Mouse (Mus musculus): ENCODE measurements around the gene Bdh1. TPM values are rescaled to one million over a fixed set of nuclear protein-coding genes. Genes with fewer than 3 reads are reported as not detected.
A peak's percentile ranks its signal among the peaks of the same experiment; 100 is the strongest.

Gene Bdh1
- polyA plus RNA-seq, 1 experiment from 2014 or later, result 3.1 TPM

- DNase-seq (no peak), ATAC-seq (ENCODE audit: insufficient read depth) (no peak)
- Histone ChIP-seq H3K36me3 (ENCODE audit: insufficient read depth) (no peaks in the 10 kb centered on the region), H3K4me1 (ENCODE audit: insufficient read depth) (no peaks in the 10 kb centered on the region), H3K4me2 (no peak overlapping the region), H3K27ac (ENCODE audit: low read depth) (no peak overlapping the region), H3K4me3 (ENCODE audit: low read depth, low read length) (no peak overlapping the region), H3K9me3 (ENCODE audit: low read depth, low read length) (no peaks in the 10 kb centered on the region; the same call in 1 of the 2 replicates), H3K27me3 (ENCODE audit: insufficient read depth, low read length) (no peaks in the 10 kb centered on the region), H3K9ac (no peak overlapping the region)
- TF ChIP-seq CTCF (IDR thresholded peaks at IDR 0.05; ENCODE audit: low read depth), result no peak
- WGBS, result 60% methylated on average over 9 of the region's 9 CpGs
Observed at GRCm38 (mm10) chr16:31475123-31475968, 53.3 kb downstream of the Bdh1 start.

- Histone ChIP-seq H3K4me3 (ENCODE audit: low read depth, low read length) (no peak overlapping the region), H3K4me1 (ENCODE audit: insufficient read depth) (no peaks in the 10 kb centered on the region)
- no peak for ATAC-seq (ENCODE audit: insufficient read depth)
Observed at GRCm38 (mm10) chr16:31476872-31477603, 55.0 kb downstream of the Bdh1 start.

GRCm38 (mm10) chr16:31485336-31485735 is 63.3 kb downstream of the Bdh1 start:
- DNase-seq (no peak), ATAC-seq (ENCODE audit: insufficient read depth) (no peak)
- no peak overlapping the region for H3K9ac ChIP-seq
- no peak overlapping the region for H3K4me2 ChIP-seq
- no peak overlapping the region for H3K4me3 ChIP-seq (ENCODE audit: low read depth, low read length)
- H3K9me3 ChIP-seq (ENCODE audit: low read depth, low read length), result no peaks in the 10 kb centered on the region
- no peaks in the 10 kb centered on the region for H3K27me3 ChIP-seq (ENCODE audit: insufficient read depth, low read length)
- no peaks in the 10 kb centered on the region for H3K4me1 ChIP-seq (ENCODE audit: insufficient read depth)
- TF ChIP-seq CTCF (IDR thresholded peaks at IDR 0.05; ENCODE audit: low read depth), result no peak
- WGBS, result 78% methylated on average over 5 of the region's 5 CpGs
- no peaks in the 10 kb centered on the region for H3K36me3 ChIP-seq (ENCODE audit: insufficient read depth)
- H3K27ac ChIP-seq (ENCODE audit: low read depth), result no peak overlapping the region

More at GRCm38 (mm10) chr16:31476872-31477603, 55.0 kb downstream of the Bdh1 start:
- no peaks in the 10 kb centered on the region for H3K36me3 ChIP-seq (ENCODE audit: insufficient read depth)
- TF ChIP-seq CTCF (IDR thresholded peaks at IDR 0.05; ENCODE audit: low read depth), result no peak
- H3K27ac ChIP-seq (ENCODE audit: low read depth), result no peak overlapping the region
- no peaks in the 10 kb centered on the region; the same call in 1 of the 2 replicates for H3K9me3 ChIP-seq (ENCODE audit: low read depth, low read length)
- peak; percentile 24 for DNase-seq
- H3K4me2 ChIP-seq, result no peak overlapping the region
- H3K9ac ChIP-seq, result no peak overlapping the region
- 24% methylated on average over 7 of the region's 7 CpGs for WGBS
- no peaks in the 10 kb centered on the region for H3K27me3 ChIP-seq (ENCODE audit: insufficient read depth, low read length)

GRCm38 (mm10) chr16:31487266-31487665 is 65.2 kb downstream of the Bdh1 start:
- DNase-seq, result no peak
- no peak overlapping the region for H3K9ac ChIP-seq
- no peak for TF ChIP-seq CTCF (IDR thresholded peaks at IDR 0.05; ENCODE audit: low read depth)
- no peak overlapping the region for H3K4me3 ChIP-seq (ENCODE audit: low read depth, low read length)
- H3K27me3 ChIP-seq (ENCODE audit: insufficient read depth, low read length), result no peaks in the 10 kb centered on the region
- H3K4me1 ChIP-seq (ENCODE audit: insufficient read depth), result no peaks in the 10 kb centered on the region
- H3K9me3 ChIP-seq (ENCODE audit: low read depth, low read length), result no peaks in the 10 kb centered on the region
- no peaks in the 10 kb centered on the region for H3K36me3 ChIP-seq (ENCODE audit: insufficient read depth)
- WGBS, result 73% methylated on average over 3 of the region's 3 CpGs
- no peak overlapping the region for H3K4me2 ChIP-seq
- no peak for ATAC-seq (ENCODE audit: insufficient read depth)
- no peak overlapping the region for H3K27ac ChIP-seq (ENCODE audit: low read depth)

GRCm38 (mm10) chr16:31489096-31489495 is 67.0 kb downstream of the Bdh1 start:
- no peak for DNase-seq
- 37% methylated on average over 3 of the region's 3 CpGs for WGBS
- Histone ChIP-seq H3K9me3 (ENCODE audit: low read depth, low read length) (no peaks in the 10 kb centered on the region), H3K27me3 (ENCODE audit: insufficient read depth, low read length) (no peaks in the 10 kb centered on the region), H3K9ac (no peak overlapping the region), H3K27ac (ENCODE audit: low read depth) (no peak overlapping the region), H3K4me3 (ENCODE audit: low read depth, low read length) (no peak overlapping the region), H3K36me3 (ENCODE audit: insufficient read depth) (no peaks in the 10 kb centered on the region), H3K4me1 (ENCODE audit: insufficient read depth) (peaks cover 13% of the 10 kb centered on the region), H3K4me2 (no peak overlapping the region)
- ATAC-seq (ENCODE audit: insufficient read depth), result no peak
- TF ChIP-seq CTCF (IDR thresholded peaks at IDR 0.05; ENCODE audit: low read depth), result no peak

- WGBS, result 90% methylated on average over 7 of the region's 7 CpGs
- Histone ChIP-seq H3K27ac (ENCODE audit: low read depth) (no peak overlapping the region), H3K4me2 (no peak overlapping the region), H3K9me3 (ENCODE audit: low read depth, low read length) (no peaks in the 10 kb centered on the region), H3K27me3 (ENCODE audit: insufficient read depth, low read length) (no peaks in the 10 kb centered on the region), H3K4me3 (ENCODE audit: low read depth, low read length) (no peak overlapping the region), H3K36me3 (ENCODE audit: insufficient read depth) (no peaks in the 10 kb centered on the region), H3K9ac (no peak overlapping the region), H3K4me1 (ENCODE audit: insufficient read depth) (peaks cover 13% of the 10 kb centered on the region)
- ATAC-seq (ENCODE audit: insufficient read depth), result no peak
- no peak for DNase-seq
- no peak for TF ChIP-seq CTCF (IDR thresholded peaks at IDR 0.05; ENCODE audit: low read depth)
Observed at GRCm38 (mm10) chr16:31490967-31491366, 68.9 kb downstream of the Bdh1 start.
